Comparison of ENCODE assay signal across 15 mouse cellular contexts in genomic region chr12:40805257-40805656, GRCm38 (mm10).
"Had no signal": no experiment of that assay in that cellular context is flagged by ENCODE, and none has a peak within 500 bp of the region (broad histone marks: within the 10 kb centered on the region; RNA-seq: fewer than 3 reads in every experiment).

No protein-coding gene starts in this region.

- ATAC-seq: hindbrain, postnatal 0 days; intestine, embryonic 16.5 days; liver, embryonic 12.5 days had no signal

- DNase-seq: gastrocnemius, postnatal 14 days; heart, adult 18-20 months; heart, postnatal 14 days; heart, postnatal 36 days; kidney, adult 11 months; kidney, adult 2 months; kidney, adult 9 months; kidney, postnatal 14 days; kidney, postnatal 36 days; layer of hippocampus, adult 9-11 months; layer of hippocampus, postnatal 36 days; left cerebral cortex, postnatal 4 days had no signal
